Mouse (Mus musculus) erythroblast, embryonic 14.5 days (primary cell): ENCODE results near the gene Dpysl5. TPM values are rescaled to one million over a fixed set of nuclear protein-coding genes. Genes with fewer than 3 reads are reported as not detected.

ENCODE experiments used
- H3K27me3 ChIP-seq: 2 replicates; pipeline ENCODE4 v1.6.1; 2012; ENCODE audit warnings: inconsistent platforms; ENCODE audit not compliant: control insufficient read depth
- H3K36me3 ChIP-seq: 2 replicates; pipeline ENCODE4 v1.6.1; 2012; ENCODE audit warnings: mild to moderate bottlenecking, inconsistent platforms; ENCODE audit not compliant: control insufficient read depth
- H3K4me1 ChIP-seq: 2 replicates; pipeline ENCODE4 v1.6.1; 2012; ENCODE audit warnings: inconsistent platforms; ENCODE audit not compliant: control insufficient read depth
- H3K4me3 ChIP-seq: replicated peaks from 2 replicates; pipeline ENCODE3; 2012; ENCODE audit warnings: moderate library complexity, mild to moderate bottlenecking, inconsistent platforms
- H3K9me3 ChIP-seq: 2 replicates; pipeline ENCODE4 v1.6.1; 2012; ENCODE audit warnings: low read length, inconsistent platforms, mixed read lengths; ENCODE audit not compliant: control insufficient read depth
- GATA1 ChIP-seq: IDR thresholded peaks from 2 replicates; pipeline ENCODE4 v1.6.1; 2012; ENCODE audit warnings: low read length, inconsistent platforms, mixed read lengths
- TAL1 ChIP-seq: IDR thresholded peaks from 3 replicates; pipeline ENCODE4 v1.6.1; 2012; ENCODE audit warnings: low read length, inconsistent platforms, mixed read lengths
- polyA plus RNA-seq: library from polyadenylated mRNA; stranded (reverse); fragments of >175 nt; gene quantifications from 2 replicates; pipeline ENCODE4 v1.2.3, GENCODE M21; 2012

The Dpysl5 gene
- polyA plus RNA-seq, 1 experiment: not detected

DNA sequence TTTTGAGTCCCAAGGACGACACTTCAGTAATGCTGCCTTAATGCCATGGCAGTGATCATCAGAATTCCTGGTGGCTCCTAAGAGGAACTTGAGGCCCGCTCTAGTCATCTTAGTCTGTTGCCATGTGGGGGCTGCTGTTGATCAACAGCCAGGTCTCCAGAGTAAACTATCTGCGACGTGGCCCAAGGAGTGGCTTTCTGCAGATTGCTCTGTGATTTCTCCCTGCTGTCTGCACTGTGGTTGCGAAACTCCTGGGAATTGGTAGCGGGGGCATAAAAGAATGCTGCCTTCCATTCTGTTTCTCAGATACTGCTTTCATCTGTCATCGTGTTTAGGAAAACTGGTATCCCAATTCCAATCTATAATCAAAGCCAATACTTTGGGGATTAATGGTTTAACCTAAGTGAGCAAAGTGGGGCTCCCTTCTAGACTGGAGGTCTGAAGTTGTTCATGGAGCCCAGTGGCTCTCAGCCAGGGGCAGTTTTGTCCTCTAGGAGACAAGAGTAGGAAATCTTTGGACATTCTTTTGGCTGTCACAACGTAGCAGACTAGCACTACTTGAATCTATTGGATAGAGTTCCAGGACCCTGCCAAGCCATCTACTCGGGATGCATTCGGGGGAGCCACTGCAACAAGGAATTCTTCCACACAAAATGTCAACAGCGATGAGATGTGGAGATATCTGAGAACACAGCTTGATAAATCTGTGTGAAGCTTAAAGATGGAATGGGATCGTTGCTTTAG lies 91.5 kb downstream of the Dpysl5 start:
- Histone ChIP-seq H3K4me1 (peaks cover 10% of the 10 kb centered on the region), H3K9me3 (no peaks in the 10 kb centered on the region), H3K27me3 (peaks cover 8% of the 10 kb centered on the region), H3K36me3 (no peaks in the 10 kb centered on the region), H3K4me3 (no peak overlapping the region)
- TF ChIP-seq TAL1 (no peak), GATA1 (no peak)

DNA sequence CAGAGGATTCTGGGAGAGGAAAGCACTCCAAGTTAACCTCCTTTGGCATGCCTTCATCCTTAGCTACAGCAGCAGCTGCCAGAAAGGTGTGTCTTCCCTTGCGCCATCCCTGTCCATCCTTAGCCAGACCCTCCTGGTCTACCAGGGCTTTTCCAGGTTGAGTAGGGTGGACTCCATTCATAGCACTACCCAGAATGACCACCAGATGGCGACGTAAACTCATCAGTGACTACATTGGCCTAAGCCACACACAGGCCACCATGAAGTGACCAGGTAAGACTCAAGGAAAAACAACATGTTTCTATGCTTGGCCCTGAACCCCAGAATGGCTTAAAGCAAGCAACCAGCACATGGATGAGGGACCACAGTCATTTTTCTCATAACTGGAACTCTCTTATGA lies 94.7 kb downstream of the Dpysl5 start:
- H3K9me3 ChIP-seq: no peaks in the 10 kb centered on the region
- H3K4me3 ChIP-seq: no peak overlapping the region
- TF ChIP-seq GATA1 (no peak), TAL1 (no peak)
- H3K27me3 ChIP-seq: peaks cover 15% of the 10 kb centered on the region
- H3K36me3 ChIP-seq: no peaks in the 10 kb centered on the region
- no peaks in the 10 kb centered on the region for H3K4me1 ChIP-seq

DNA sequence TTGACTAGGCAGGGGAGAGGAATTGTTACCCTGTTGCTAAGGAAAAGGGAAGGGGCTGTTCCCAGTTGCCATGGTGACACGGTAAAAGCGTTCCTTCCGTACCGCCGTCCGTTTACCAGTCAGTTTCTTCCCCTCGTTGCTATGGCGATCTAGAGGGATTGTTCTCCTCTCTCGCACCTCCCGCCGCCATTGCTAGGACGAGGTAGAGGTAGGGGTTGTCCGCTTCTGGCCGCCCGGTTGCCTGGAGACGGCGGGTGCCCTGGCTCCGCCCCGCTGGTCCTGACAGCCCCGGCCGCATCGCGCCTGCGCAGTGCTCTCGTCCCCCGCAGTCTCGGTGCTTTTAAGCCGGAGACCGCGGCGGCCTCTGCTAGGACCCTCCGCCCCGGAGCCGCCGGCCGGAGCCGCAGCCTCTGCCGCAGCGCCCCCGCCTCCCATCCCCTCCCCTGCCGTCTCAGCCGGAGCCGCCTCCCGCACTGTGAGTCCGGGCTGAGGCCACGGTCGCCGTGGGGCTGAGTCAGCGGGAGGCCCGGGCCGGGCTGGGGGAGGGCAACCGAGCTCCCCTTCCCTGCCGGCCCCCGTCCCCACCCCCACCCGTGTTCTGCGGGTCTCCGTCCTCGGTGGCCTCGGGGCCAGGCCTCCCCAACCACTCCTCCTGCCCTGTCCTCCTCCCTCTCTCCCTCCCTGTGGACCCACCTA lies 103.2 kb downstream of the Dpysl5 start, which contains the start of gene Mapre3:
Gene Mapre3, plus strand, starts transcription at position 218 of the 696 bp plus-strand sequence.
- Histone ChIP-seq H3K9me3 (no peaks in the 10 kb centered on the region; the same call in 1 of the 2 replicates), H3K4me1 (peaks cover 9% of the 10 kb centered on the region), H3K36me3 (no peaks in the 10 kb centered on the region), H3K4me3 (peak within 1 kb of the TSS; percentile 58), H3K27me3 (peaks cover 63% of the 10 kb centered on the region)
- no peak for TF ChIP-seq GATA1
- TF ChIP-seq TAL1: no peak

GRCm38 (mm10) chr5:30815120-30815465 lies 103.7 kb downstream of the Dpysl5 start:
- Histone ChIP-seq H3K9me3 (no peaks in the 10 kb centered on the region; the same call in 1 of the 2 replicates), H3K4me3 (peak overlapping the region; percentile 58), H3K36me3 (no peaks in the 10 kb centered on the region), H3K4me1 (peaks cover 9% of the 10 kb centered on the region), H3K27me3 (peaks cover 63% of the 10 kb centered on the region)
- TF ChIP-seq GATA1: no peak
- no peak for TF ChIP-seq TAL1

- H3K4me1 ChIP-seq: peaks cover 9% of the 10 kb centered on the region
- no peak for TF ChIP-seq TAL1
- TF ChIP-seq GATA1: no peak
- H3K4me3 ChIP-seq: no peak overlapping the region
- H3K9me3 ChIP-seq: no peaks in the 10 kb centered on the region; the same call in 1 of the 2 replicates
- H3K36me3 ChIP-seq: no peaks in the 10 kb centered on the region
- H3K27me3 ChIP-seq: peaks cover 54% of the 10 kb centered on the region
These were observed 105.0 kb downstream of the Dpysl5 start for GRCm38 (mm10) chr5:30816261-30816791.

GRCm38 (mm10) chr5:30818758-30819309 lies 107.5 kb downstream of the Dpysl5 start:
- TF ChIP-seq GATA1: no peak
- no peak for TF ChIP-seq TAL1
- peaks cover 9% of the 10 kb centered on the region for H3K4me1 ChIP-seq
- H3K9me3 ChIP-seq: no peaks in the 10 kb centered on the region; the same call in 1 of the 2 replicates
- no peaks in the 10 kb centered on the region for H3K36me3 ChIP-seq
- no peak overlapping the region for H3K4me3 ChIP-seq
- H3K27me3 ChIP-seq: peaks cover 29% of the 10 kb centered on the region

DNA sequence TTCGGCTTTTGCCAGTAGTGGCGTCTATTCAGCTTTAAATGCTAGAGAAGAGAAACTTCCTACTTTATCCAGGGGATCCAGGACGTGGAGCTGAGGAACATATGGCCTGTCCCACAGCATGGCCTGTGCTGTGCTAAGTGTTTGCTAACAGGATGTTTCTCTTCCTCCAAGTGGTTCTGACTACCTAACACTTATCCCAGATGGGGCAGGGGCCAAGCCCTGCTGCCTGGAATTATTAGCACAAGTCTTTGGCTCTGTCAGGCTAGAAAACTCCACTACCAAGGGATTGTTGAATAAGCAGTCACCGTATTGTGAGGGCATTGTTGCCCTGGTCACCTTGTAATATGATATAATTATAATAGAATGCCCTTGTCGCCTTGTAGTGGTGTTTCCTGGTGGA lies 111.3 kb downstream of the Dpysl5 start:
- Histone ChIP-seq H3K9me3 (no peaks in the 10 kb centered on the region), H3K36me3 (no peaks in the 10 kb centered on the region), H3K4me1 (no peaks in the 10 kb centered on the region; the same call in 1 of the 2 replicates), H3K27me3 (no peaks in the 10 kb centered on the region; the same call in 1 of the 2 replicates), H3K4me3 (no peak overlapping the region)
- TF ChIP-seq TAL1: no peak
- no peak for TF ChIP-seq GATA1

DNA sequence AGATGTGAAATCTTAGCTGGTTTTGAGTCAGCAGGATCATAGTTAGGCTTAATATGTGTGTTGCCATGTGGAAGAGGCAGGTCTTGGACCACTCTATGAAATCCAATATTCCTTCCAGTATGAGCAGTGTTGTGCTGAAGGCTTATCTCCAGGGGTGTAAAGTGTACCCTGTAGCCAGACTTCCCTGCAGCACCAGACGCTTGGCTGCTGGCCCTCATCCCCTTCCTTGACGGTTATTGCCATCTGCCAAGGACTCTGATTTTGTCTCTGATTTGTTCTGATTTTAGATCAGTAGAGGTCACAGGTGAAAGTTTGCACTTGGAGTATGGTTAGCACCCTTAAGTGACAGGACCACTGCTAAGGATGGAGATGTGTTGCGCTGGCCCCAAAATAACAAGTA lies 111.7 kb downstream of the Dpysl5 start:
- Histone ChIP-seq H3K36me3 (no peaks in the 10 kb centered on the region), H3K4me3 (no peak overlapping the region), H3K4me1 (no peaks in the 10 kb centered on the region; the same call in 1 of the 2 replicates), H3K9me3 (no peaks in the 10 kb centered on the region), H3K27me3 (no peaks in the 10 kb centered on the region; the same call in 1 of the 2 replicates)
- no peak for TF ChIP-seq GATA1
- TF ChIP-seq TAL1: no peak
